Mouse (Mus musculus) lung, embryonic 16.5 days (tissue): ENCODE results near the gene Lce3d. TPM values are rescaled to one million over a fixed set of nuclear protein-coding genes. Genes with fewer than 3 reads are reported as not detected.

Experiments
- ATAC-seq: fragments of 200-750 bp; cut with Nextera tagmentation; 2 replicates; pipeline ENCODE4 v1.8.0; 2017; ENCODE audit warnings: low read depth, mild to moderate bottlenecking, moderate library complexity
- H3K27ac ChIP-seq: fragments of 300-500 bp; sonication (generic); 2 replicates; pipeline ENCODE4 v1.5.1; 2014; ENCODE audit warnings: mild to moderate bottlenecking, control low read depth, low read length
- H3K27me3 ChIP-seq: fragments of 300-500 bp; sonication (generic); 2 replicates; pipeline ENCODE4 v1.6.1; 2014; ENCODE audit warnings: low read depth, low read length, mixed read lengths; ENCODE audit not compliant: control insufficient read depth, insufficient read depth
- H3K36me3 ChIP-seq: fragments of 300-500 bp; sonication (generic); 2 replicates; pipeline ENCODE4 v1.6.1; 2014; ENCODE audit warnings: low read length; ENCODE audit not compliant: control insufficient read depth, insufficient read depth
- H3K4me1 ChIP-seq: fragments of 300-500 bp; sonication (generic); replicated peaks from 2 replicates; pipeline ENCODE4 v1.6.1; 2014; ENCODE audit warnings: low read length, mixed read lengths; ENCODE audit not compliant: control insufficient read depth, insufficient read depth
- H3K4me2 ChIP-seq: fragments of 300-500 bp; sonication (generic); 2 replicates; pipeline ENCODE4 v1.6.1; 2014; ENCODE audit warnings: low read depth, low read length, control low read depth
- H3K4me3 ChIP-seq: fragments of 300-500 bp; sonication (generic); 2 replicates; pipeline ENCODE4 v1.5.1; 2014; ENCODE audit warnings: mild to moderate bottlenecking, low read length, control low read depth
- H3K9ac ChIP-seq: fragments of 300-500 bp; sonication (generic); 2 replicates; pipeline ENCODE4 v1.6.1; 2014; ENCODE audit warnings: low read length, control low read depth
- H3K9me3 ChIP-seq: fragments of 300-500 bp; sonication (generic); 2 replicates; pipeline ENCODE4 v1.6.1; 2016; ENCODE audit warnings: low read length; ENCODE audit not compliant: control insufficient read depth
- WGBS: fragments of 180-500 bp; shearing (Covaris S2); extraction: QIAGEN DNeasy Blood & Tissue Kit; methylation state at CpG from one replicate; pipeline ENCODE4 v1.1.7; 2014; 5-methylcytosine and 5-hydroxymethylcytosine counted together
- polyA plus RNA-seq: library from polyadenylated mRNA; unstranded; fragments of >200 nt; fragmentation: Nextera tagmentation; extraction: Ambion mirVana; gene quantifications from 2 replicates; pipeline ENCODE4 v1.2.1, GENCODE M21; 2015

Gene Lce3d
- polyA plus RNA-seq, 1 experiment from 2014 or later: not detected

- 56% methylated on average over 3 of the region's 3 CpGs for WGBS
- no peaks in the 10 kb centered on the region for H3K9me3 ChIP-seq
- H3K4me2 ChIP-seq: no peak overlapping the region
Observed at GRCm38 (mm10) chr3:93000621-93001020, 43.4 kb downstream of the Lce3d start.

GRCm38 (mm10) chr3:93002843-93003242 lies 45.7 kb downstream of the Lce3d start:
- Histone ChIP-seq H3K27ac (no peak overlapping the region), H3K4me1 (no peaks in the 10 kb centered on the region), H3K9ac (no peak overlapping the region), H3K27me3 (no peaks in the 10 kb centered on the region), H3K36me3 (no peaks in the 10 kb centered on the region), H3K9me3 (no peaks in the 10 kb centered on the region), H3K4me3 (no peak overlapping the region), H3K4me2 (no peak overlapping the region)
- ATAC-seq: no peak
- WGBS: 63% methylated on average over 4 of the region's 4 CpGs

More at GRCm38 (mm10) chr3:93000621-93001020, 43.4 kb downstream of the Lce3d start:
- no peaks in the 10 kb centered on the region for H3K27me3 ChIP-seq
- H3K9ac ChIP-seq: no peak overlapping the region
- H3K4me1 ChIP-seq: no peaks in the 10 kb centered on the region
- ATAC-seq: no peak
- no peaks in the 10 kb centered on the region for H3K36me3 ChIP-seq
- no peak overlapping the region for H3K4me3 ChIP-seq
- no peak overlapping the region for H3K27ac ChIP-seq

Other genes with a start within 250 kb of the Lce3d start
- not detected in 2 replicates for gene Lce1e, start 248.3 kb upstream of the Lce3d start, polyA plus RNA-seq
- not detected in 2 replicates for gene Lce1f, start 237.0 kb upstream of the Lce3d start, polyA plus RNA-seq
- not detected in 2 replicates for gene Gm38119, start 218.3 kb upstream of the Lce3d start, polyA plus RNA-seq
- not detected in 2 replicates for gene Lce1g, start 205.1 kb upstream of the Lce3d start, polyA plus RNA-seq
- not detected in 2 replicates for gene Lce1h, start 192.3 kb upstream of the Lce3d start, polyA plus RNA-seq
- not detected in 2 replicates for gene Lce1i, start 178.5 kb upstream of the Lce3d start, polyA plus RNA-seq
- gene Lce1j, start 166.9 kb upstream of the Lce3d start, polyA plus RNA-seq: not detected in 2 replicates
- gene Lce1k, start 149.5 kb upstream of the Lce3d start, polyA plus RNA-seq: not detected in 2 replicates
- not detected in 2 replicates for gene Kprp, start 130.1 kb upstream of the Lce3d start, polyA plus RNA-seq
- gene Lce1l, start 106.1 kb upstream of the Lce3d start, polyA plus RNA-seq: not detected in 2 replicates
- not detected in 2 replicates for gene 2310050C09Rik, start 87.2 kb upstream of the Lce3d start, polyA plus RNA-seq
- gene Lce3a, start 31.2 kb upstream of the Lce3d start, polyA plus RNA-seq: not detected in 2 replicates
- not detected in 2 replicates for gene Lce3b, start 24.4 kb upstream of the Lce3d start, polyA plus RNA-seq
- not detected in 2 replicates for gene Lce3c, start 12.9 kb upstream of the Lce3d start, polyA plus RNA-seq
- not detected in 2 replicates for gene Lce3e, start 9.7 kb downstream of the Lce3d start, polyA plus RNA-seq
- gene Lce3f, start 34.8 kb downstream of the Lce3d start, polyA plus RNA-seq: 0.70 TPM in 1 of 2 replicates, not detected in the other
- 1.5 TPM in 1 of 2 replicates, not detected in the other for gene Crct1, start 58.3 kb downstream of the Lce3d start, polyA plus RNA-seq
- gene Lce1m, start 61.7 kb downstream of the Lce3d start, polyA plus RNA-seq: 0.58 TPM in 1 of 2 replicates, not detected in the other
- gene Gm4858, start 111.4 kb downstream of the Lce3d start, polyA plus RNA-seq: not detected in 2 replicates
- gene Crnn, start 187.4 kb downstream of the Lce3d start, polyA plus RNA-seq: not detected in 2 replicates
- gene Flg2, start 239.9 kb downstream of the Lce3d start, polyA plus RNA-seq: not detected in 2 replicates